Mouse (Mus musculus) heart, embryonic 14.5 days (tissue): ENCODE data around the gene Gstm7. TPM values are rescaled to one million over a fixed set of nuclear protein-coding genes. Genes with fewer than 3 reads are reported as not detected.
"Not testable (repeated sequence)": the region's sequence is repeated elsewhere in the genome, so short reads cannot be mapped to it uniquely, and the experiment has no call there.

Experiments
- ATAC-seq: fragments of 200-750 bp; cut with Nextera tagmentation; 2 replicates; pipeline ENCODE4 v1.8.0; 2017; ENCODE audit warnings: low read depth, moderate TSS enrichment; ENCODE audit not compliant: insufficient number of reproducible peaks, insufficient read depth, low FRiP score
- H3K27ac ChIP-seq, 2 experiments: fragments of 200-500 bp in 1 of 2; fragments of 300-500 bp in 1 of 2; sonication (generic) in 1 of 2; replicated peaks in 1 of 2; 2 replicates each; pipeline ENCODE4 v1.5.1; 2012 to 2014; ENCODE audit warnings: low read depth in 2 of 2, low read length in 2 of 2, control low read depth in 1 of 2, mild to moderate bottlenecking in 1 of 2, mixed read lengths in 1 of 2; ENCODE audit not compliant: control insufficient read depth in 1 of 2, insufficient read depth in 1 of 2
- H3K27me3 ChIP-seq: fragments of 300-500 bp; sonication (generic); 2 replicates; pipeline ENCODE4 v1.6.1; 2014; ENCODE audit warnings: mild to moderate bottlenecking, low read length, control low read depth; ENCODE audit not compliant: control insufficient read depth, insufficient read depth
- H3K36me3 ChIP-seq: fragments of 300-500 bp; sonication (generic); 2 replicates; pipeline ENCODE4 v1.6.1; 2014; ENCODE audit warnings: mild to moderate bottlenecking, control low read depth, low read length, mixed read lengths; ENCODE audit not compliant: control insufficient read depth, insufficient read depth
- H3K4me1 ChIP-seq, 2 experiments: fragments of 200-500 bp in 1 of 2; fragments of 300-500 bp in 1 of 2; sonication (generic) in 1 of 2; 2 replicates each; pipeline ENCODE4 v1.6.1; 2012 to 2014; ENCODE audit warnings: low read length in 2 of 2, control low read depth in 1 of 2, mixed read lengths in 1 of 2; ENCODE audit not compliant: control insufficient read depth in 2 of 2, insufficient read depth in 2 of 2
- H3K4me2 ChIP-seq: fragments of 300-500 bp; sonication (generic); 2 replicates; pipeline ENCODE4 v1.6.1; 2014; ENCODE audit warnings: mild to moderate bottlenecking, low read length
- H3K4me3 ChIP-seq, 2 experiments: fragments of 200-500 bp in 1 of 2; fragments of 300-500 bp in 1 of 2; sonication (generic) in 1 of 2; 2 replicates each; pipeline ENCODE4 v1.5.1; 2012 to 2014; ENCODE audit warnings: low read length in 2 of 2, mild to moderate bottlenecking in 2 of 2, control low read depth in 1 of 2, low read depth in 1 of 2, moderate library complexity in 1 of 2; ENCODE audit not compliant: control insufficient read depth in 1 of 2, insufficient read depth in 1 of 2
- H3K9ac ChIP-seq: fragments of 300-500 bp; sonication (generic); 2 replicates; pipeline ENCODE4 v1.6.1; 2014; ENCODE audit warnings: mild to moderate bottlenecking, low read length
- H3K9me3 ChIP-seq: fragments of 300-500 bp; sonication (generic); 2 replicates; pipeline ENCODE4 v1.6.1; 2016; ENCODE audit warnings: low read length, control low read depth; ENCODE audit not compliant: control insufficient read depth
- WGBS: fragments of 180-500 bp; shearing (Covaris S2); extraction: QIAGEN DNeasy Blood & Tissue Kit; methylation state at CpG from one replicate; pipeline ENCODE4 v1.1.7; 2014; 5-methylcytosine and 5-hydroxymethylcytosine counted together
- polyA plus RNA-seq: library from polyadenylated mRNA; unstranded; fragments of >200 nt; fragmentation: Nextera tagmentation; extraction: Ambion mirVana; gene quantifications from 2 replicates; pipeline ENCODE4 v1.2.1, GENCODE M21; 2014

Gstm7 gene
- polyA plus RNA-seq, 1 experiment from 2014 or later = 22.2 TPM

- Histone ChIP-seq H3K36me3 (peaks cover 10% of the 10 kb centered on the region), H3K27me3 (no peaks in the 10 kb centered on the region), H3K9me3 (no peaks in the 10 kb centered on the region), H3K27ac (peak within 1 kb of the TSS; percentile 3 to 82; a peak in 3 of 4 replicates), H3K4me2 (peak within 1 kb of the TSS; percentile 92), H3K4me1 (peaks cover 6 to 7% of the 10 kb centered on the region in 2 experiments; a peak in 2 of 4 replicates), H3K9ac (peak within 1 kb of the TSS; percentile 92), H3K4me3 (peak within 1 kb of the TSS; percentile 71 to 83)
- WGBS = 5% methylated on average over 40 of the region's 40 CpGs
- ATAC-seq = peak; percentile 89
Observed at GRCm38 (mm10) chr3:107895720-107896569, 35.7 kb downstream of the Gstm7 start, which contains the start of gene Gstm5. TSS of gene Gstm5 (plus strand) at chr3:107895821.

GRCm38 (mm10) chr3:107895194-107895719, 36.4 kb downstream of the Gstm7 start:
- Histone ChIP-seq H3K36me3 (peaks cover 10% of the 10 kb centered on the region), H3K9ac (peak overlapping the region; percentile 92), H3K27ac (no peak overlapping the region; a peak in 1 of 4 replicates), H3K4me1 (peaks cover 6 to 7% of the 10 kb centered on the region in 2 experiments; a peak in 2 of 4 replicates), H3K4me2 (peak overlapping the region; percentile 92), H3K27me3 (no peaks in the 10 kb centered on the region), H3K4me3 (peak overlapping the region; percentile 71 to 83), H3K9me3 (no peaks in the 10 kb centered on the region)
- ATAC-seq = no peak
- 5% methylated on average over 6 of the region's 6 CpGs for WGBS

- 66% methylated on average over 2 of the region's 2 CpGs for WGBS
Observed at GRCm38 (mm10) chr3:107889236-107889635, 42.4 kb downstream of the Gstm7 start.

GRCm38 (mm10) chr3:107887674-107888495, 43.7 kb downstream of the Gstm7 start:
- 81% methylated on average over 9 of the region's 9 CpGs for WGBS
- Histone ChIP-seq H3K36me3 (no peaks in the 10 kb centered on the region), H3K27ac (peak overlapping the region; percentile 6 to 27; a peak in 3 of 4 replicates), H3K4me2 (no peak overlapping the region), H3K9ac (no peak overlapping the region), H3K4me1 (no peaks in the 10 kb centered on the region), H3K4me3 (no peak overlapping the region), H3K27me3 (no peaks in the 10 kb centered on the region), H3K9me3 (no peaks in the 10 kb centered on the region)
- peak; percentile 76; the same call in 1 of the 2 replicates for ATAC-seq

More at GRCm38 (mm10) chr3:107889236-107889635, 42.4 kb downstream of the Gstm7 start:
- not testable (repeated sequence) for H3K4me3 ChIP-seq, H3K9ac ChIP-seq, H3K36me3 ChIP-seq, ATAC-seq, H3K4me1 ChIP-seq, H3K27ac ChIP-seq, H3K4me2 ChIP-seq, H3K27me3 ChIP-seq, H3K9me3 ChIP-seq

- Histone ChIP-seq H3K4me1 (peaks cover 0 to 3% of the 10 kb centered on the region in 2 experiments; a peak in 1 of 4 replicates), H3K4me3 (no peak overlapping the region), H3K36me3 (no peaks in the 10 kb centered on the region), H3K27me3 (no peaks in the 10 kb centered on the region), H3K9me3 (no peaks in the 10 kb centered on the region), H3K27ac (no peak overlapping the region), H3K9ac (no peak overlapping the region), H3K4me2 (no peak overlapping the region)
- WGBS = 58% methylated on average over 12 of the region's 12 CpGs
- no peak for ATAC-seq
Observed at GRCm38 (mm10) chr3:107877747-107878736, 53.6 kb downstream of the Gstm7 start.

- Histone ChIP-seq H3K27ac (no peak within 1 kb of the TSS), H3K4me1 (peaks cover 0 to 3% of the 10 kb centered on the region in 2 experiments; a peak in 1 of 4 replicates), H3K4me2 (no peak within 1 kb of the TSS), H3K36me3 (no peaks in the 10 kb centered on the region), H3K9ac (no peak within 1 kb of the TSS), H3K9me3 (no peaks in the 10 kb centered on the region), H3K4me3 (no peak within 1 kb of the TSS), H3K27me3 (no peaks in the 10 kb centered on the region)
- 86% methylated on average over 5 of the region's 5 CpGs for WGBS
- no peak for ATAC-seq
Observed at GRCm38 (mm10) chr3:107877005-107877404, 54.6 kb downstream of the Gstm7 start, which contains the start of gene Eps8l3. TSS of gene Eps8l3 (plus strand) at chr3:107877229.
